Mouse (Mus musculus): ENCODE results near the gene Taok2.

DNA sequence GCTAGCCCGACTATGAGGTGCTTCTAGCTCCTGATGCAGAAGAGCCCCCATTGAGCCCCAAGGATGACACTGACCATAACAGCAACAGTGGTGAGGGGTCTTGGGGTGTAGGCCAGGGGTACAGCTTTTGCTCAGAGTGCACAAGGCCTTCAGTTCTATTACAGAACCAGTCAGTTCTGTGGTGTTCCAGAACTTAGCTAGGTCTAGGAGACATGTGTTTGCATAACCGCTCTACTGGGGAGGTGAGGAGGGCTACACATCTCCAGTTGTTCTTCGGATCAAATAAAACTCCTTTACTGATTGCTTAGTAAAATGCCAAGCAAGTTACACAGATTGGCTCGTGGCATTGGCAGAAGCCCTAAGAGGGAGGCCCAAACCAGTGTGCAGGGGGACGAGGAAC lies 53.0 kb downstream of the Taok2 start, which contains the start of gene 4930451I11Rik:
- TF ChIP-seq POLR2A (IDR thresholded peaks at IDR 0.05; ENCODE audit: insufficient read depth, low read depth, low read length) (no peak), CTCF (IDR thresholded peaks at IDR 0.05) (no peak)
